Mouse (Mus musculus): Measurements from ENCODE around the gene Olfr868.

DNA sequence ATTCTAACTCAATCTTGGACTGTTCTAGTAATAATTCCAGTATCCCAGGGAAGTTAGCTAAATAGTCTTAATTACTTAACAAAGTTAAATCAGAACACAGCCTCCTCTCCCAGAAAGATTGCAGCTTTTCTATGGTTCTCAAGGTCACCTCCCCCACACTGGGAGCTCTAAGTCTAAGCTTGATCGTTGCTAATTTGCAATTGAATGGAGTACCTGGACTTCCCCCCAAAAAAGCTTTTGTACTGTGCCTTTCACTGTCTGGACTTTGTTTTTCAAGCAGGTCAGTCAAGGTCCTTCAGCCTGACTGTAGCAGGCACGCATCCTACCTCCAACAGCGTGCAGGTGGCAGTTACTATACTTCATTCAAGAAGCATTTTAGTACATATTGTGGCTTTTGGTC lies 28.2 kb upstream of the Olfr868 start:
- TF ChIP-seq CTCF (IDR thresholded peaks at IDR 0.05; ENCODE audit: control insufficient read depth, insufficient read depth, insufficient replicate concordance, low read depth, low read length) (no peak), POLR2A (IDR thresholded peaks at IDR 0.05; ENCODE audit: control insufficient read depth, low read depth, low read length) (no peak)

Data from testis, adult 2 months (tissue).